Mouse (Mus musculus) heart, postnatal 0 days (tissue): ENCODE measurements at regions not wholly inside any gene's neighbourhood (a gene's known extent, or its start where the extent isn't known, plus 50 kb on each side); places are given as distances from the start of the nearest gene placed in this dataset.

Source experiments
- CTCF ChIP-seq: IDR thresholded peaks from 2 replicates; pipeline ENCODE4 v1.5.1; 2016; ENCODE audit warnings: antibody characterized with exemption, control low read depth, low read depth
- EP300 ChIP-seq: IDR thresholded peaks from 2 replicates; pipeline ENCODE4 v1.6.1; 2016; ENCODE audit warnings: antibody characterized with exemption, low read depth

- TF ChIP-seq CTCF (no peak), EP300 (no peak)
These were observed 53.3 kb upstream of the Cldn5 start for GRCm38 (mm10) chr16:18723186-18723843.
